Mouse (Mus musculus): ENCODE data around the gene Ammecr1.

The Ammecr1 gene

GRCm38 (mm10) chrX:142914208-142914607 lies 52.3 kb downstream of the Ammecr1 start:
- no peak for DNase-seq (ENCODE audit: low read depth, low spot score)

GRCm38 (mm10) chrX:142903854-142904253 lies 62.7 kb downstream of the Ammecr1 start:
- DNase-seq (ENCODE audit: low read depth, low spot score) = no peak

GRCm38 (mm10) chrX:142902599-142902998 lies 63.9 kb downstream of the Ammecr1 start:
- DNase-seq (ENCODE audit: low read depth, low spot score) = no peak

- DNase-seq (ENCODE audit: low read depth, low spot score) = no peak
These were observed 64.6 kb downstream of the Ammecr1 start for GRCm38 (mm10) chrX:142901915-142902314.

GRCm38 (mm10) chrX:142898295-142898887 lies 68.1 kb downstream of the Ammecr1 start:
- no peak for DNase-seq (ENCODE audit: low read depth, low spot score)

GRCm38 (mm10) chrX:142897477-142898000 lies 69.0 kb downstream of the Ammecr1 start:
- no peak for DNase-seq (ENCODE audit: low read depth, low spot score)

GRCm38 (mm10) chrX:142895316-142895715 lies 71.2 kb downstream of the Ammecr1 start:
- no peak for DNase-seq (ENCODE audit: low read depth, low spot score)

- DNase-seq (ENCODE audit: low read depth, low spot score) = no peak
These were observed 80.6 kb downstream of the Ammecr1 start for GRCm38 (mm10) chrX:142885962-142886361.

- DNase-seq (ENCODE audit: low read depth, low spot score) = no peak
These were observed 82.9 kb downstream of the Ammecr1 start for GRCm38 (mm10) chrX:142883593-142883992.

GRCm38 (mm10) chrX:142882255-142882654 lies 84.3 kb downstream of the Ammecr1 start:
- DNase-seq (ENCODE audit: low read depth, low spot score) = no peak

- DNase-seq (ENCODE audit: low read depth, low spot score) = no peak
These were observed 96.7 kb downstream of the Ammecr1 start for GRCm38 (mm10) chrX:142869844-142870243.

GRCm38 (mm10) chrX:142848032-142848431 lies 118.5 kb downstream of the Ammecr1 start:
- DNase-seq (ENCODE audit: low read depth, low spot score) = no peak

- DNase-seq (ENCODE audit: low read depth, low spot score) = no peak
These were observed 120.3 kb downstream of the Ammecr1 start for GRCm38 (mm10) chrX:142846266-142846665.

- no peak for DNase-seq (ENCODE audit: low read depth, low spot score)
These were observed 124.6 kb downstream of the Ammecr1 start for GRCm38 (mm10) chrX:142841916-142842315.

GRCm38 (mm10) chrX:142839411-142839810 lies 127.1 kb downstream of the Ammecr1 start:
- no peak for DNase-seq (ENCODE audit: low read depth, low spot score)

- no peak for DNase-seq (ENCODE audit: low read depth, low spot score)
These were observed 127.7 kb downstream of the Ammecr1 start for GRCm38 (mm10) chrX:142838841-142839240.

GRCm38 (mm10) chrX:142837316-142837715 lies 129.2 kb downstream of the Ammecr1 start:
- no peak for DNase-seq (ENCODE audit: low read depth, low spot score)

- no peak for DNase-seq (ENCODE audit: low read depth, low spot score)
These were observed 130.1 kb downstream of the Ammecr1 start for GRCm38 (mm10) chrX:142836399-142836798.

- no peak for DNase-seq (ENCODE audit: low read depth, low spot score)
These were observed 131.7 kb downstream of the Ammecr1 start for GRCm38 (mm10) chrX:142834807-142835206.

- DNase-seq (ENCODE audit: low read depth, low spot score) = no peak
These were observed 133.2 kb downstream of the Ammecr1 start for GRCm38 (mm10) chrX:142833164-142833796.

GRCm38 (mm10) chrX:142832221-142832620 lies 134.3 kb downstream of the Ammecr1 start:
- no peak for DNase-seq (ENCODE audit: low read depth, low spot score)

- DNase-seq (ENCODE audit: low read depth, low spot score) = no peak
These were observed 136.0 kb downstream of the Ammecr1 start for GRCm38 (mm10) chrX:142830572-142830971.

GRCm38 (mm10) chrX:142829866-142830470 lies 136.6 kb downstream of the Ammecr1 start:
- no peak for DNase-seq (ENCODE audit: low read depth, low spot score)
